Mouse (Mus musculus) bone marrow, adult 2 months (tissue): ENCODE measurements around the gene Nop53.
A peak's percentile ranks its signal among the peaks of the same experiment; 100 is the strongest.

Experiments
- CTCF ChIP-seq: fragments of 200-500 bp; IDR thresholded peaks from 2 replicates; pipeline ENCODE4 v1.5.1; 2011; ENCODE audit warnings: low read length, control low read depth; ENCODE audit not compliant: control insufficient read depth, insufficient read depth
- POLR2A ChIP-seq: fragments of 200-500 bp; IDR thresholded peaks from 2 replicates; pipeline ENCODE4 v1.6.1; 2011; ENCODE audit warnings: low read depth, mild to moderate bottlenecking, control low read depth, low read length, borderline replicate concordance; ENCODE audit not compliant: control insufficient read depth

DNA sequence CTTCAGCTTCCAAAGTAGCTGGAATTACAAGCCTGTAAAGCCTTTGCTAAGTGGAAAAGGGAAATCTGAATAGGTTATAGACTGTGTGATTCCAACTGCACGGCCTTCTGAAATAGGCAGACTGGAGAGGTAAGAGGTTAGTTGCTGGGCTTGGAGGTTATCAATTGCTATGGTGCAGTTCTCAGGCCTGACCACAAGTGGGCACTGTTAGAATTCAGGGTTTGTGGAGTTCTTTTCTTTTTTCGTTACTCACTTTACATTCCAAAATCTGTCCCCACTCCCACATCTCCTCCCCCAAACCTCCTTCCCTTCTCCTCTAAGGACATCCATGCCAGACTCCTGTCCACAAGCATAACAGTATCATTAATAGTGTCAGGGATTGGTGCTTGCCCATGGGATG is 31.6 kb downstream of the Nop53 start:
- TF ChIP-seq CTCF (peak; percentile 30), POLR2A (no peak)
